Mouse (Mus musculus): ENCODE results near the gene Gm17581.
"Not testable (repeated sequence)": the region's sequence is repeated elsewhere in the genome, so short reads cannot be mapped to it uniquely, and the experiment has no call there.

Gm17581 gene

DNA sequence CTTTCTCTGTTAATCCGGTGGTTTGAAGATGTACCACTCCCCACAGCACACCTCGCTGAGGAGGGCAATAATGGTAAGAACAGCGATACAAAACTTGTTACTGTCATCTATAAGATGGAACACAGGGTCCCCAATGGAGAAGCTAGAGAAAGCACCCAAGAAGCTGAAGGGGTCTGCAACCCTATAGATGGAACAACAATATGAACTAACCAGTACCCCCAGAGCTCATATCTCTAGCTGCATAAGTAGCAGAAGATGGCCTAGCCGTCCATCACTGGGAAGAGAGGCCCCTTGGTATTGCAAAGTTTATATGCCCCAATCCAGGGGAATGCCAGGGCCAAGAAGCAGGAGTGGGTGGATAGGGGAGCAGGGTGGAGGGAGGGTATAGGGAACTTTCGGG lies at the start of gene Gm17581:
Gene Gm17581 (minus strand): TSS at position 101 of the 400 bp plus-strand sequence.
- DNase-seq (ENCODE audit: low read depth) = not testable (repeated sequence)

DNA sequence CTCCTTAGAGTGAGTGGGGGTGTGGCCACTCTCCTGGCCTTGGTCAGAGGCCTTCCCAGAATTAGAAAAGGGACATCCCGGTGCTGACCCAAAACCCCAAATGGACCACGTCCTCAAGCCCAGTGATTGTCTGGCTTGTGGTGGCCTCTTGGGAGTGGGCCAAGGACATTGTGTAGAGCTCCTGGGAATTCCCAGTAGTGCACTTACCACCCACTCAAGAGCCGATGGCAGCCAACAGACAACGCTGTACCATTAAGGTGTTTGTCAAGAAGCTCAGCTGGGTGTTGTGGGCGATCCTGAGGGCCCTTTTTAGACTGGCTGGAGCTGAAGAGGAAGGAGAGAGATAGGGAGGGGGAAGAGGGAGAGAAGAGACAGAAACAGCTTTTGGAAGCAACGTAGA lies 48.9 kb upstream of the Gm17581 start:
- no peak for DNase-seq (ENCODE audit: low read depth)

DNA sequence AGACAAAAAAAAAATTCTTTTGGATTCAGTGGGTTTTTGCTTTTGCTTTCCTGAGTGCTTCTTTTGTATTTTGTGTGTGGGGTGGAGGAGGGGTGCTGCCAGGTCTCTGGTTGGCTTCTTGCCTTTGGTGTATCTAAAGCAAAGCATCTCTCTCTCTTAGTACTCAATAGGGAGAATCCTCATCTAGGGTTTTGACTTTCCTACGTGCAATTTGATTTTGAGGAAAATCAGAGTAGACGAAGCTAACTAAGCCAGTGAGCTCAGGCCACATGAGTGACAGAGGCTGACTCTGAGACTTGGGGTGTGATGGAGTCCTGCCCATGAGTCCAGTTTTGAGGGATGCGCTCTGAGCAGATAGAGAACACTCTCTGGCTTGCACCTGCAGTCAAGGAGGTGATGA lies 43.8 kb upstream of the Gm17581 start:
- DNase-seq (ENCODE audit: low read depth) = no peak

DNA sequence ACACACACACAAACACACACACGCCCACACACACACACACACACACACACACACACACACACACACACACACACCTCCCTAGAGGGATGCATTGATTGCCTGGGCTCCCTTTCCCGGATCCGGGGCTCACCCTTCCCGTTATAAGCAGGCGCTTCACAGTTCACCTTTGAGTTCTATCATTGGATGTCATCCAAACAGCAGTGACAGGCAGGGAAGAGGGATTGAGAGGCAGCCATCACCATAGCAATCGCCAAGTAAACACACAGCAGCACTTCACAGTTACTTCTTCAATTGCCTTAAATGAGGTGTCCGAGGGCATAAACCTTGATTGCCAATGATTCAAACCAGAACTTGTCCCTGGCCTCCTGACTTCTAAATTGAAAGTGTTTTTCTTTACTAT lies 43.4 kb upstream of the Gm17581 start:
- no peak for DNase-seq (ENCODE audit: low read depth)

DNA sequence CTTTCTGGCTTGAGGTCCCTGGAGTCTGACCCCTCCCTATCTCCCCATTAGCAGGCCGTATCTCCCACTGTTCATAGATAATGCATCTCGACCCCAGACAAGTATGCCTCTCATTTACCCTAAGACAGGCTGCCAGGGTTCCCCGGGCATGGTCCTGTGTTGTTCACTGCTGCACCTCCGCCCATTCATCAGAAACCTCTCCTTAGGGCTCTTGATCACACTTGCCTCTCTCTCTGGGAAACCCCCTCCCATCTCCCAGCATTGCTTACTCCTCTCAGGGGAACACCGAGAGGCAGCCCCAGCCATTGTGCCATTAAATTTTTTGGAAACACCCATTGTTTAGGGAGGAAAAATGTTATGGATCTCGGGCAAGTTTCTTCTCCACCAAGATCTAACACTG lies 42.3 kb upstream of the Gm17581 start:
- DNase-seq (ENCODE audit: low read depth) = no peak

DNA sequence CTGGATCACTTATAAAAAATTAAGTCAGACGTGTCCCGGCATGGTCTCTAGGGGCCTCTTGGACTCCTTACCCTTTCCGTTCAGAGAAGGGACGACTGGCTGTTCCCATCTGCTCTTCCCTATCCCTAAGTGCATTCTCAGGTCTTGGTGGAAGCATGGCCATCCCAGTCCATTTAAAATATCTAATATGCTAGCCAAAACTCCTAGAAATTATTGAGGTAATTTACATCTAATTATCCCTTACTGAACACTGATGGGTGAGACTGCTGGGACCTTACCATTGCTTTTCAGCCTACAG lies 42.0 kb upstream of the Gm17581 start:
- no peak for DNase-seq (ENCODE audit: low read depth)

DNA sequence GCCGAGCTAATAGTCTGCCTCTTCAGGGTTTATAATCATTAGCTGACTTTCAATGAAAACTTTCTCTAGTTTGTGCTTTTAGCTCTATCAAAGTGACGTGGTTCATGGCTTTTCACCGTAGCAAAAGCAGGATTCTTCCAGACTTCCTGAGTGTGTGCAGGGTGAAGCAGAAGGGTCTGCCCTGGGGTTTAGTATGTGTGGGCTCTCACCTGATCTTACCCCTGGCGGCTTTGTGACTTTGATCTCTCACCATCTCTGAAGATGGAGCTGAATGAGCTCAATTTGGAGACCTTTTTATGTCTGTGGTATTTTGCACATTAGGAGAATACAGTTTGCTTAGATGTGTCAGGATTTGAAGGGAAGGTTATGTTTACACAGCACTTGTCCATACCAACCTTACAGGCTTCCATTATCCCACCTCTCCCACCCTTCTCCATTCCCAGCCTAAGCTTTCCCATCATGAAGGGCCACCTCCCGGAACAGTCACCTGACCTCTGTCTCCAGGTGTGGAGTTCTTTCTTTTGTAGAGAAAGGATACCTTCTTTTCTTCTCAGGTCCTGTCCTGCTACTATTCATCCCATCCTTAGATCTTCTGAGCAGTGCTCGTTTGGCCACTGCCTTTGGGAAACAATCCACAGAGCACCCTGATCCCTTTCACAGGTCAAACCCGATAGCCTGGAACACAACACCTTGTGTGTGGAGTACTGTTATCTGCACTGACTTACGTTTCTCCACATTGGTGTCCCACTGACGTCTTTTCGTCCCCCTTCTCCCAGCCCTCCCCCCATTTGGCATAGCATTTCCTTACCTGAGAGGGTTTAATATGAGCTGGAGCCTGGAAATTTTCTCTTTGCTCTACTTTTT lies 41.4 kb upstream of the Gm17581 start:
- DNase-seq (ENCODE audit: low read depth) = no peak

DNA sequence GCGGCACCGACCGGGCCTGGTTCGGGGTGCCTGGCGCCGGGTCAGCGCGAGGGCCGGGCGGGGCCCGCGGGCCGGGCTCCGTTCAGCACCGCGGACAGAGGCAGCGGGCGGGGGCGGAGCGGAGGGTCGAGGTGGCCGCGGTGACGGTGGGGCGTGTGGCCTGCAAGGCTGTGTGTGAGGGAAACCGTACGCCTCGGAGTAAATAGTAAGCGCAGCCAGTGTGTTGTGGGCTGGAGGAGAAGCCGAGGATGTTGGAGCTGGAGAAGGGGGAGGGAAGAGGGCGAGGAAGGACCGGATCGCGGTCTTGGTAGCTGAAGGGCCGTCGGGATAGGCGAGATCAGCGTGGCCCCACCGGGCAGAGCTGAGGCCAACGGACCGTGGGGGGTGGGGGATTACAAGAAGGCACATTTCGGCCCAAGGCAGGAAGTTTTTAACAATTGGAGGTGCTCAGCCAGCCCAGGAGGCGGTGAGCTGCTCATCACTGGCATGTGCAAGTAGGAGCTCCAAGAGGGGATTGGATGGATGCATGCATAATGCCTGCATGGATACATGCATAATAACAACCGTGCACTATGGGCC lies 40.1 kb upstream of the Gm17581 start:
- no peak for DNase-seq (ENCODE audit: low read depth)

DNA sequence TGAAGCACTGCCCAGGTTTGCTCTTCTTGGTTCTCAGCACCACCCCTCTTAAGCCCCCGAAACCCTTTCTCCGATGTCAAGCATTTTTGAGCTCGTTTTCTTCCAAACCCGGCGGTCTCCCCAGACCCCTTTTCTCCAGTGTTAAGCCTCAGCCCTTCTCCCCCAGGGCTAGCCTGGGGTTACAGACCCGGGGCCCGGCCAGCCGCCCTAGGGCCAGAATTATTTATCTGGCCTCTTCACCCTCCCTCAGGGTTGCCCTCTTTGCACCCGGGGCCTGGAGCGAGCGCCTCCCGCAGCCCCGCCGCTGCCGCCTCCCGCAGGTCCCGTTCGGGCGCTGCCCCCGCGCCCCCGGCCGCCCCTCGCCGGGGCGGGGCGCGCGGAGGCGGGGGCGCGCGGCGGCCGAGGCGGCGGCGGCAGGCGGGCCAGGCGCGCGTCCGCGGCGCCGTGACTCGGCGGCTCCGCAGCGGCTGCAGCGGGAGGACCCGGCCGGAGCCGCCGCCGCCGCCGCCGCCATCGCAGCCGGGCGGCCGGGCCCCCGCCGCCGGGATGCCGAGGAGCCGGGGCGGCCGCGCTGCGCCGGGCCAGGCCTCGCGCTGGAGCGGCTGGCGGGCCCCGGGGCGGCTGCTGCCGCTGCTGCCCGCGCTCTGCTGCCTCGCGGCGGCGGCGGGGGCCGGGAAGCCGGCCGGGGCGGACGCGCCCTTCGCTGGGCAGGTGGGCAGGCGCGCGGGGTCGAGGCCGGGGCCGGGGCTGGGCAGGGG lies 39.4 kb upstream of the Gm17581 start, which contains the start of gene Mmp24:
Gene Mmp24 (plus strand): TSS at position 416 of the 758 bp plus-strand sequence.
- DNase-seq (ENCODE audit: low read depth) = no peak

DNA sequence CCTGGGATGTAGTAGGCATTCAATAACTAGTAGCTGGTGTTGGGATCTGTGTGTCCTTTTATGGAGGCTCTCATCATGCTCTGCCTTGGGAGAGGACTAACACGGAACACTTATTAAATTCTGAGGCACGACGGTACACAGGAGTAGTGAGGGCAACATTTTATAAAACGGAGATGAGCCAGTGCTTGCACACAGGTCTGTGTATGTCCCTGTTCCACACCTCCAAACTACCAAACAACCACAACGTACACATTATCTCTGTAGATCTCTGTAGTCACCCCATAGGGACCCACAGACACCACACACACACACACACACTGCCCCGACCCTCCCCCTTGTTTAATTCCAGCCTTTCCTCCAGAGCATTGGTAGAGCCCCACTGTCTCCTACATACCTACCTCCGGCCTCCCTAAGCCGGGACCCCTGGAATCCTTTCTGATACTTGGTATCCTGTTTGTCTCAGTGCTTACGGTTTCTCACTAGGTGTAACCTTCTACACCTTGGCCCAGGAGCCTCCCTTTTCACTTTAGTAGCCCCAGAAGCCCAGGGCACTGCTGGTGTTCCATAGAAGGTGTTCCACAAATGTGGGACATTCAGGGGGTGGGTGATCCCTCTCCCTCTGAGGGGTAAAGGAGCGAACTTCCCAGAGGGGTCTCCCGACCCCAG lies 38.7 kb upstream of the Gm17581 start:
- no peak for DNase-seq (ENCODE audit: low read depth)

DNA sequence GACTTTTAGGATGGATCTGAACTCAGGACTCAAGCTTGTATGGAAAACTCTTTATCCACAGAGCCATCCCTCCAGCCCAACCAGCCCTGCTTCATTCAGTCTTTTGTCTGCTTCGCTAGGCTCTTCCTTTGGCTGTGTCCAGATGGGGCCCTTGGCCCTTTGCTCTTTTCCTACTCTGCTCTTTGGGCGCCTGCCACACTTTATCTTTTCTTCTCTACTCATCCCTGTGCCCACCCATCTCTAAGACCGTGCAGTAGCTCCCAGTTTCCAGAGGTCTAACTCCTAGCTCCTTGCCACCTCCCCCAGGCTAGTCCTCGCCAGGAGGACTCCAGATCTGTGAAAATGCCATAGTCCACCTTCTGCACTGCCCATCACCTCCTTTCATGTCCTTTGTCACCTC lies 38.0 kb upstream of the Gm17581 start:
- DNase-seq (ENCODE audit: low read depth) = no peak

DNA sequence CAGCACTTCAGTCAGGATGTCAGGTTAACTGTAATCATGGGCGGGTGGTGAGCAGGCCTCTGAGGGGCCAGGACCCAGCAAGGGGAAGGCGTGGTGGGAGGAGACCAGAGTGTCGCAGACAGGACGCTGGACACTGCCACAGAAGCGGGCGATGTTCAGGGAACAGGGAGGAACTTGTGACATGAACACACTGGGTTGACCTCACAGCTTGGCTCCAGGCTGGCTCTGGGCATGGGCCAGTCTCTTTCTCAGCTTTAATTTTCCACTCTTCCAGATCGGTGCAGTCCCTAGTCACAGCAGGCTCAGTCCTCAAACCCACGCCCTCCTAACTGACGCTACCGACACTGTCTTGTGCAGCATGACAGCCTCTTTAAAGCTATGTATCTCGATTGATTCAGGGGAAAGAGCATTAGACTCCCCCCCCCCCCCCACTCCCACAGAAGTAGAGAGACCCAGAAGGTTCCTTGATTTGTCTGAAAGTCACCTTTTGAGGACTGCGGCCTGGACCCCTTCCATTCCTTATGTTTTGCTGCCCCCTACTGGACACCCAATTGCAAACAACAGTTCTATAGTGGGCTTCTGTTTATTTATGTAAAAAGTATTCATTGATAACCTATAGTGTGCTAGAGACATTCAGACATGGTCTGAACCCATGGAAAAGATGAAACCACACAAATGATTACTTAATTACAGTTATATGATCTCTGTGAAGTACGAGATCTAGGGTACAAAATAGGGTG lies 29.2 kb upstream of the Gm17581 start:
- DNase-seq (ENCODE audit: low read depth) = peak; percentile 80

DNA sequence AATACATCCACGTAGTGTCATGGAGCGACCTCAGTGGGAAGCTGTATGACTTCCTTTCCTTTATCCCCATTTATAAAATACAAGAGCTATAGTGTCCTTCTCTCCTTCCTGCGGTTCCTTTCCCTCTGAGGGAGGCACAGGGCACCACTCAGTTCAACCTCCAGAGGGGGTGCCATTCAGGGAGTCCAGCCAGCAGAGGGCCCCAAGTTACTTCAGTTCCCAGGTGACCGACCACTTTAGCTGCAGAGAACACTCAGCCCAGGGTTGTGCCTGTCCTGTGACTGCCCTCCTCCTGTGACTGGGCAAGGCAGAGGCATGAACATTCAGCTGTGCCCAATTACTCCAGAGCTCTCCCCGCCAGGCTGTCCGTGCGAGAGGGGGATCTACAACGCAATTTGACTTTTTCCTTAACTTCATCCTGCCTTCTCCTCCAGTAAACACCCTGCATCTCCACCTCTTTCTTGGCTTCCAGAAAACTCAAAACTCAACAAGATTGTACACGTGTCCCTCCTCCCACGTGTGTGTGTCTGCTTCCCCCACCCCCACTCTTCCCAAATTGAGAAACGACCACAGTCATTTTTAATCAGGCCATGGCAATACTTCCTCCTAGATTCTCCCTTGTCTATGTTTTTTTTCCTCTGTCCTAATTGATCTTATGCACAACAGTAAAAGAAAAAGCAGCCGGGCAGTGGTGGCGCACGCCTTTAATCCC lies 21.3 kb upstream of the Gm17581 start:
- peak; percentile 61 for DNase-seq (ENCODE audit: low read depth)

DNA sequence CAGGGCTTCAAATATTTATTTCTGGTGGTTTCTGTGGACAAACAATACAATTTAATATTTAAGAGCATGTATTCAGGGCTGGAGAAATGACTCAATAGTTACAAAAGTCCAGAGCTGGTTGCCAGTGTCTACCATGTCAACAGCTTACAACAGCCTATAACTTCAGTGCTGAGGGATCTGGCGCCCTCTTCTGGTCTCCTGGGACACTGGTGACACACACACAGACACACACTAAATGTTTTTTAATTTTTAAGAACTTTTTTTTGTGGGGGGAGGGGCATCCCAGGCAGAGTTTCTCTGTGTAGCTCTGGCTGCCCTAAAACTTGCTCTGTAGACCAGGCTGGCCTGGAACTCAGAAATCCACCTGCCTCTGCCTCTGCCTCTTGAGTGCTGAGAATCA lies 20.1 kb upstream of the Gm17581 start:
- DNase-seq (ENCODE audit: low read depth) = peak; percentile 93

DNA sequence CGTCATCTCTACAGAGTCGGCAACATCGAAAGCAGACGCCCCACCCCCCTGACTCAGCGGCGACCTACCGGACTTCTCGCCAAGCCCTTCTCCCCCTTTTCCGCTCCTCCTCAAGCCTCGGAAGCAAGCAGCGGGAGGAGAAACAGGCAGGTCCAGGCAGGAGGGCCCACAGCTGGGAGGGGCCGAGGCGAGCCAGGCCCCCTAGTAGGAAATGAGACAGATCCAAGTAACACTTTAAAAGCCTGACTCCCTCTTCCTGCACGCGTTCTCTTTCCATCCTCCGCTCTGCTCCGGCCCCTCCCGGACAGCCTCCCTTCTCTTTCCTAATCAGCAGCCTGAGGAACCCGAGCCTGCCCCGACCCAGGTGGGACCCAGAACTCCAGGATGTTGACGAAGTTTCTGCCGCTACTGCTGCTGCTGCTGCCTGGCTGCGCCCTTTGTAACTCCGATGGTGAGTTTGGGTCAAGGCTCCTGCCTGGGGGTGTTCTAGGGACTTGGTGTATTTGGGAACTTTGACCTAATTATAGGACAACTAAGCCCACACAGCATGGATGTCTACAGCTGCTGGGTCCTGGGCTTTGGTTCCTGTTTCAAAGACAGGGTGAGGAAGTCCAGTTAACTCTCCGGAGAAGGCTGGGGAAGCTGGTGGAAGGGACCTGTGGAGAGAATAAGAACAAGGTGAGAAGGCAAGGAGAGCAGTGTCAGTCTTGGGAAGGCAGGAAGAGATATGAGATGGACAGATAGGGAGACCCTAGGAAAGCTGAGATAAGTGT lies 15.5 kb upstream of the Gm17581 start, which contains the start of gene Procr:
Gene Procr (plus strand): TSS at position 104 of the 773 bp plus-strand sequence.
- no peak for DNase-seq (ENCODE audit: low read depth)

DNA sequence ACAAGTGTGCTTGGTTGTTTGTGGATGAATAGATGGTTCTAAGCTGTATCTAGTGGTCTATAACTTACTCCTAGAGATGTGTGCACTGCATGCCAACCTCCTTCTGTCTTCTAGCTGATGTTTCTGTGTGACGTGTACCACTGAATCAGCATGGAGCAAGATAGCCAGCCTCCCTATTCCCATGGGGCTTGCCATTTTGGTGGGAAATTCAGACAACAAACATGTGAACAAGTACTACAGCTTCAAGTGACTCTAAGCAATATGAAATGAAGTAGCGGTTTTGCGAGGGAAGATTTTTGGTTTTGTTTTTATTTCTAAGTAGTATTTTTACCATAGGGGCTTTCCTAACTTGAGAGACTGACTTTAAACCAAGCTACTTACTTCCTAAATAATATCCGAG lies 13.7 kb upstream of the Gm17581 start:
- DNase-seq (ENCODE audit: low read depth) = no peak

DNA sequence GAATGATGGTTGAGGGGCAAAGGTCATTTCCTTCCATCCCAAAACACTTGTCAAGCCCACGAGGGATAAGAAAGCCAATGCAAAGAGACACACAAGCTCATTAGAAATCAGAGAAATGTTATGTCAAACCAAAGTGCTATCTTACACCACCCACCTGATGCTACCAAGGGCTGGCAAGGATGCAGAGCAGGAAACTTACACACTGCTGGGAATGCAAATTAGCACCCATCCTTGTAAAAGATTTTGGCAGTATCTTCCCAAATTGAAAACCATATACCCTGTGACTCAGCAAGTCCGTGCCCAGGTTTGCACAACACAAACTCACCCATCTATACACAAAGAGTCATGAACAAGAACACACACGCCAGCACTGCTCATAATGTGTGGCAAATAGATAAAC lies 9.8 kb upstream of the Gm17581 start:
- no peak for DNase-seq (ENCODE audit: low read depth)

DNA sequence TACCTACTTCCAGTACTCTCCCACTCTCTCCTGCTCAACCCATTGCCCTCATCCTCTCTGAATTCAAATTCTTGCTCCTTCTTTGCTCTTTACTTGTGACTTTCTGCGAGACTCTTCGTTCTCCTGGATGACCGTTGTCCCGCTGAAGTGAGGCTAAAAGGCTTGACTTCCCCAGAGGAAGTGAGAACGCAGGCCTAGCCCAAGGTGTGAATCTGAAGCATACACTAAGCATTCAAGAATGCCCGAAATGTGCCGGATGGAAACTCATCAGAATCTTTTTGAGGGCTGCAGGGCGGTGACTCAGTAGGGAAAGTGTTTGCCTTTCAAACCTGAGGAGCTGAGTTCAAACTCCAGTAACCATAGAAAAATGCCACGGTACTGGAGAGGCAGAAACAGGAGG lies 7.7 kb upstream of the Gm17581 start:
- DNase-seq (ENCODE audit: low read depth) = peak; percentile 79

DNA sequence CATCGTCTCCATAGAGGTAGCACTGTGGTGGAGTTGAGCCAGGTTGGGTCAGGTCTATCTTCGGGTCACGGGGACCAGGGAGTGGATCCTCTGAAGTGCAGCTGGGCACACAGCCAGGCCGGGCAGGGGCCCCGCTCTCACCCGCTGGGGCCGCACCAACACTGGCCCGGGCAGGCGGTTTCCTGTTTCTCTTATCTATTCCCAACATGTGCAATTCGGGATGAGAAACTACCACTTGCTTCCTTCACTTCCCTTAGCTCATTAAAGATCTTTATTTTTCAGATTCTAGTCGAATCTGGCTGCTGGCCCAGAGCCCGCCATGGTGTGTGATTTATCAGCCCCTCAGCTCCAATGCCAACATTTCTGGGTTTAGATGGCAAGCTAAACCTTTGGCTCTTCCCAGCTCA lies 7.3 kb upstream of the Gm17581 start:
- peak; percentile 95 for DNase-seq (ENCODE audit: low read depth)

DNA sequence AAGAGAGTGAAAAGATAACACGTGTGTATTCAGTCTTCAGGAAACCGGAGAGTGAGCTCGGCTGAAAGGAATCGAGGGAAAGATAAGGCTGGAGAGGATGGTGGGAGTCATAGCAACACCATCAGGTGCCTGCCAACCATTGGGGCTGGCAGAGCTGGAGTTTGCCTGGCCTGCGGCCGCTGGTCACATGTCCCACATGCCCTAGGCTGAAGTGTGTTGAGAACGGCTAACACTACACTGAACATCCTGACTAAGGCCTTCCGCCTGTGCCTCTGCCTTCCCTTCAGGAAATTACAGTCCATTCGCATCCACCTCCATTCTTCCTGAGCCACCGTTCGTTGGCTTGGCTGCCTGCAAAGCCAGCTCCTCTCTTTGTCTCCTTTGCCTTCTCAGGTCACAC lies 6.5 kb upstream of the Gm17581 start:
- DNase-seq (ENCODE audit: low read depth) = peak; percentile 81
